Mouse (Mus musculus) erythroblast, embryonic 14.5 days (primary cell): ENCODE measurements around the gene Madd.

ENCODE experiments used
- GATA1 ChIP-seq: IDR thresholded peaks from 2 replicates; pipeline ENCODE4 v1.6.1; 2012; ENCODE audit warnings: low read length, inconsistent platforms, mixed read lengths
- TAL1 ChIP-seq: IDR thresholded peaks from 3 replicates; pipeline ENCODE4 v1.6.1; 2012; ENCODE audit warnings: low read length, inconsistent platforms, mixed read lengths

- TF ChIP-seq GATA1 (no peak), TAL1 (no peak)
Measured at GRCm38 (mm10) chr2:91113852-91114251, 69.8 kb downstream of the Madd start.
